Mouse (Mus musculus): ENCODE data around the gene Slamf7.
A peak's percentile ranks its signal among the peaks of the same experiment; 100 is the strongest.

Slamf7 gene

GRCm38 (mm10) chr1:171635696-171636095 is 17.1 kb downstream of the Slamf7 start:
- no peak for DNase-seq

GRCm38 (mm10) chr1:171631447-171631846 is 21.4 kb downstream of the Slamf7 start:
- DNase-seq = no peak

- DNase-seq = no peak
Measured at GRCm38 (mm10) chr1:171630912-171631311, 21.9 kb downstream of the Slamf7 start.

GRCm38 (mm10) chr1:171630041-171630440 is 22.8 kb downstream of the Slamf7 start:
- no peak for DNase-seq

GRCm38 (mm10) chr1:171629168-171629567 is 23.7 kb downstream of the Slamf7 start:
- DNase-seq = no peak

GRCm38 (mm10) chr1:171627801-171628200 is 25.0 kb downstream of the Slamf7 start:
- no peak for DNase-seq

- DNase-seq = no peak
Measured at GRCm38 (mm10) chr1:171620091-171620490, 32.7 kb downstream of the Slamf7 start.

- no peak for DNase-seq
Measured at GRCm38 (mm10) chr1:171619645-171620044, 33.2 kb downstream of the Slamf7 start.

GRCm38 (mm10) chr1:171619001-171619400 is 33.8 kb downstream of the Slamf7 start:
- DNase-seq = no peak

- DNase-seq = no peak
Measured at GRCm38 (mm10) chr1:171616881-171617515, 35.8 kb downstream of the Slamf7 start.

GRCm38 (mm10) chr1:171613962-171614361 is 38.9 kb downstream of the Slamf7 start:
- peak; percentile 11 for DNase-seq

GRCm38 (mm10) chr1:171610781-171611180 is 42.1 kb downstream of the Slamf7 start:
- no peak for DNase-seq

GRCm38 (mm10) chr1:171610026-171610425 is 42.8 kb downstream of the Slamf7 start:
- no peak for DNase-seq

GRCm38 (mm10) chr1:171607176-171607575 is 45.7 kb downstream of the Slamf7 start, which contains the start of gene Ly9:
Gene Ly9 (minus strand): TSS chr1:171607410.
- DNase-seq = no peak

GRCm38 (mm10) chr1:171606656-171607055 is 46.2 kb downstream of the Slamf7 start:
- DNase-seq = no peak

GRCm38 (mm10) chr1:171604686-171605085 is 48.1 kb downstream of the Slamf7 start:
- DNase-seq = no peak

- no peak for DNase-seq
Measured at GRCm38 (mm10) chr1:171584584-171584983, 68.3 kb downstream of the Slamf7 start.
